Mouse (Mus musculus): Measurements from ENCODE around the gene Mrgprx2.
"Not testable (repeated sequence)": the region's sequence is repeated elsewhere in the genome, so short reads cannot be mapped to it uniquely, and the experiment has no call there.

Mrgprx2 gene

DNA sequence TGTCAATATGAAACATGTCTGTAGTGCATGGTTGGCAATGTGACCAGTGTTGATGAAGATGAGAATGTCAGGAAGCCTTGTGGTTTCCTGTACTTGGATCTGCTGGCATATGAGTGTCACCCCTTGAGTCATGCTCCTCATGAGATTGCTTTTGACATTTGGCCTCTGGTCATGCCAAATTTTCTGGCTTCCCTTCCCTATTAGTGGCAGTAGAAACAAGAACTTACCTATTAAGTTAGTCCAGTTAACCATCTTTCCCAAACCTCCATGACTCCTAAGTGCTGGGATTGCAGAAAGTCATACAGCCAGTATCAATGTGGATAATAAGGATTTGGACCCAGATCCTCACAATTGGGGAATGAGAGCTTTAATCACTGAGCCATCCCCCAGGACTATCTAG, at the start of gene Mrgprx2:
TSS of gene Mrgprx2 (minus strand) at position 101 of the 400 bp plus-strand sequence.
- no peak for DNase-seq (ENCODE audit: extremely low read depth, insufficient read length, low spot score)

DNA sequence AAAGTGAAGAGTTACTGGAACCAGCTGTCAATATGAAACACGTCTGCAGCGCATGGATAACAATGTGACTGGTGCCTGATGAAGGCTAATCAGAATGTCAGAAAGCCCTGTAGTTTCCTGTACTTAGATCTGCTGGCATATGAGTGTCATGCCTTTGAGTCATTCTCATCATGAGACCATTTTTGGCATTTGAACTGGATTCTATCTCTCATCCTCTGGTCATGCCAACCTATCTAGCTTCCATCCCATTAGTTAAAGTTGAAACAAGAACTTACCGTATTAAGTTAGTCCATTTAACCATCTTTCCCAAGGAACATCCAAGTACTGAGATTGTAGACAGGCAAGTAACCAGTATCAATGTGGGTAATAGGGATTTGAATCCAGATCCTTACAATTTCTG, 42.9 kb downstream of the Mrgprx2 start, which contains the start of gene Mrgprb1:
TSS of gene Mrgprb1 (minus strand) at position 101 of the 400 bp plus-strand sequence.
- no peak for DNase-seq (ENCODE audit: extremely low read depth, insufficient read length, low spot score)

GRCm38 (mm10) chr7:48436581-48436980, 62.5 kb downstream of the Mrgprx2 start:
- DNase-seq (ENCODE audit: extremely low read depth, insufficient read length, low spot score): no peak

- DNase-seq (ENCODE audit: extremely low read depth, insufficient read length, low spot score): not testable (repeated sequence)
Measured at GRCm38 (mm10) chr7:48435936-48436335, 63.2 kb downstream of the Mrgprx2 start.

Measured in 3134 (cell line).